Comparison of ENCODE assay signal across 27 mouse cellular contexts in the genomic region with DNA sequence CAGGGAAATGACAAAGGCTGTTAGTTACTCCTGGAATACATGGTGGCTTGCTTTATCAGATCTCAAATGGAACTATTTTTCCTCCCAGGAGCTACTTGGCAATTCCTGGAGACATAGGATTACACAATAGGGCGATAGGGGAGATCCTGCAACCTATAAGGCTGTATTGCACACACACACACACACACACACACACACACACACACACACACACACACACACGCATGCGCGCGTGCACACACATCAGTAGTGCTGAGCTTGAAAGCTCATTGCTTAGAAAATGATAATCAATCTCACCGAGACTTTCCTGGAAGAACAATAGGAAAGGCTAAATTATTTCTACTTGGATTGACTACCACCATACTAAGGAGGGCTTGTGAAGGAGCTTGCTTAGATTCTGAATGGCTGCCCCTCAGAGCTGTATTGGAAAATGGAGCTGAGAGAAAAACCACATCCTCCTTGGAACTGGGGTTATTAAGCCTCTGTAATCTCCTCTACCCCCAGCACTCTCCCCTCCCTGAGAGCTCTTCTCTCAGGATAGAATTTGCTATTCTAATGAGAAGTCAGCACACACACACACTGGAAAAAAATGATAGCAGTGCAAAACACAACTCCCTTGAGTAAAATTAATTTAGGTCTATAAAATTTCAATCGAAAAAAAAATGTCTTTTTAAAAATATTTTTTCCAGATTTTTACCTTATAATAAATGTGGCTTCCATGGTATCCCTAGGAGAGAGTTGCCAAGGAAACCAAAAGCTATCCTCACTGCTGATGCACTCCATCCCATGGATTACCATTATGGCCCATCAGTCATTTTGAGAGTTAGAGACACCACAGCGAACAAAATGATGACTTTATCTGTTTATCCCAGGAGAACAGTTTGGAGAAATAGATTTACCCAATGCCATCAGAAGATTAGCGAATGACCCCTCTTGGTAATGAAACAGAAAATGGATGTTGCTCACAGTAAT.
DNase-seq lines count a peak whose midpoint lies in the region; ATAC-seq and TF ChIP-seq lines count a peak whose summit lies in the region.
"Had no signal": no experiment of that assay in that cellular context is flagged by ENCODE, and none has a peak within 500 bp of the region (broad histone marks: within the 10 kb centered on the region; RNA-seq: fewer than 3 reads in every experiment).

No protein-coding gene starts in this region.

- no peaks in the 10 kb centered on the region for H3K27me3 ChIP-seq in neural tube, embryonic 11.5 days (ENCODE audit: control insufficient read depth, insufficient read depth, low read length)
- H3K27me3 ChIP-seq in midbrain, embryonic 12.5 days: no peaks in the 10 kb centered on the region
- H3K27me3 ChIP-seq in midbrain, postnatal 0 days (ENCODE audit: insufficient read depth, low read length): no peaks in the 10 kb centered on the region
- H3K27me3 ChIP-seq: embryonic facial prominence, embryonic 13.5 days; hindbrain, embryonic 15.5 days; intestine, embryonic 15.5 days; liver, embryonic 13.5 days had no signal

- no peak overlapping the region for H3K4me3 ChIP-seq in neural tube, embryonic 11.5 days (ENCODE audit: low read depth, low read length)
- no peak overlapping the region for H3K4me3 ChIP-seq in midbrain, embryonic 12.5 days
- no peak overlapping the region for H3K4me3 ChIP-seq in midbrain, postnatal 0 days (ENCODE audit: low read depth, low read length)
- H3K4me3 ChIP-seq: embryonic facial prominence, embryonic 13.5 days; hindbrain, embryonic 15.5 days; intestine, embryonic 15.5 days; layer of hippocampus, adult 2 months; liver, embryonic 13.5 days; megakaryocyte, embryonic 14.5 days had no signal

- no peaks in the 10 kb centered on the region for H3K9me3 ChIP-seq in neural tube, embryonic 11.5 days (ENCODE audit: control insufficient read depth, low read length)
- H3K9me3 ChIP-seq in midbrain, embryonic 12.5 days: no peaks in the 10 kb centered on the region
- H3K9me3 ChIP-seq in midbrain, postnatal 0 days (ENCODE audit: low read length): no peaks in the 10 kb centered on the region
- H3K9me3 ChIP-seq: hindbrain, embryonic 15.5 days; intestine, embryonic 15.5 days; liver, embryonic 13.5 days had no signal

- H3K4me1 ChIP-seq in neural tube, embryonic 11.5 days (ENCODE audit: control insufficient read depth, insufficient read depth, low read length): no peaks in the 10 kb centered on the region
- no peaks in the 10 kb centered on the region for H3K4me1 ChIP-seq in midbrain, embryonic 12.5 days
- no peaks in the 10 kb centered on the region for H3K4me1 ChIP-seq in midbrain, postnatal 0 days (ENCODE audit: insufficient read depth, low read length)
- H3K4me1 ChIP-seq: embryonic facial prominence, embryonic 13.5 days; hindbrain, embryonic 15.5 days; intestine, embryonic 15.5 days; liver, embryonic 13.5 days; megakaryocyte, embryonic 14.5 days had no signal

- ATAC-seq in neural tube, embryonic 11.5 days (ENCODE audit: insufficient read depth, low FRiP score, low TSS enrichment): 0 out of 2 replicates have a peak, but pooled peaks have one; percentile 9
- ATAC-seq in midbrain, embryonic 12.5 days (ENCODE audit: low FRiP score, low read depth): peak; percentile 54
- no peak for ATAC-seq in midbrain, postnatal 0 days (ENCODE audit: low FRiP score)
- ATAC-seq: forebrain, postnatal 0 days; intestine, embryonic 15.5 days; lung, postnatal 0 days had no signal

- H3K9ac ChIP-seq in neural tube, embryonic 11.5 days (ENCODE audit: low read length): no peak overlapping the region
- no peak overlapping the region for H3K9ac ChIP-seq in midbrain, embryonic 12.5 days (replicated peaks)
- H3K9ac ChIP-seq in midbrain, postnatal 0 days (replicated peaks; ENCODE audit: low read length, poor library complexity, severe bottlenecking): no peak overlapping the region
- H3K9ac ChIP-seq: embryonic facial prominence, embryonic 13.5 days; forebrain, postnatal 0 days; hindbrain, embryonic 15.5 days; intestine, embryonic 15.5 days; liver, embryonic 13.5 days had no signal

- intact Hi-C loops in left cerebral cortex, postnatal 10 days (cut with DNase I): no loop called here

- no peak for TF ChIP-seq CTCF in midbrain, postnatal 0 days (IDR thresholded peaks at IDR 0.05)

- DNase-seq in neural tube, embryonic 11.5 days (ENCODE audit: low spot score): no peak
- DNase-seq in neural tube, embryonic 10.5 days (ENCODE audit: extremely low spot score, low spot score): no peak
- peak; percentile 22 for DNase-seq in midbrain, postnatal 0 days (ENCODE audit: low spot score)
- DNase-seq in left cerebral cortex, postnatal 10 days (ENCODE audit: extremely low spot score in 1 of 2, low spot score in 2 of 2): no peak
- no peak for DNase-seq in ovary, postnatal 36 days (ENCODE audit: low spot score)
- no peak for DNase-seq in thymus, postnatal 4 days
- DNase-seq: adrenal gland, postnatal 25 days; B cell, adult 2 months; cerebellum, adult 18-20 months; cerebellum, postnatal 10 days; forebrain, postnatal 0 days; gastrocnemius, postnatal 10 days; heart, postnatal 14 days; kidney, adult 2 months; kidney, postnatal 36 days; left cerebral cortex, postnatal 4 days; liver, embryonic 13.5 days; lung, adult 18-20 months; lung, postnatal 4 days; right cerebral cortex, postnatal 4 days had no signal

- no peaks in the 10 kb centered on the region for H3K36me3 ChIP-seq in neural tube, embryonic 11.5 days (ENCODE audit: control insufficient read depth, insufficient read depth, low read length)
- H3K36me3 ChIP-seq in midbrain, embryonic 12.5 days: no peaks in the 10 kb centered on the region
- H3K36me3 ChIP-seq in midbrain, postnatal 0 days (ENCODE audit: insufficient read depth, low read length): no peaks in the 10 kb centered on the region
- H3K36me3 ChIP-seq: embryonic facial prominence, embryonic 13.5 days; hindbrain, embryonic 15.5 days; intestine, embryonic 15.5 days; liver, embryonic 13.5 days had no signal

- H3K4me2 ChIP-seq in neural tube, embryonic 11.5 days (ENCODE audit: low read depth): no peak overlapping the region
- no peak overlapping the region for H3K4me2 ChIP-seq in midbrain, embryonic 12.5 days (replicated peaks)
- no peak overlapping the region for H3K4me2 ChIP-seq in midbrain, postnatal 0 days (ENCODE audit: low read depth, low read length, poor library complexity, severe bottlenecking)
- H3K4me2 ChIP-seq: embryonic facial prominence, embryonic 13.5 days; hindbrain, embryonic 15.5 days; intestine, embryonic 15.5 days; liver, embryonic 13.5 days had no signal

- 83% methylated on average over 9 of the region's 9 CpGs for WGBS in neural tube, embryonic 11.5 days
- 63% methylated on average over 9 of the region's 9 CpGs for WGBS in midbrain, embryonic 12.5 days
- 69% methylated on average over 9 of the region's 9 CpGs for WGBS in midbrain, postnatal 0 days

- H3K27ac ChIP-seq in neural tube, embryonic 11.5 days (ENCODE audit: low read depth, low read length): no peak overlapping the region; the same call in 1 of the 2 replicates
- peak overlapping the region; percentile 35; the same call in 1 of the 2 replicates for H3K27ac ChIP-seq in midbrain, embryonic 12.5 days (replicated peaks)
- peak overlapping the region; percentile 65; the same call in 1 of the 2 replicates for H3K27ac ChIP-seq in midbrain, postnatal 0 days (ENCODE audit: low read depth, low read length)
- H3K27ac ChIP-seq: embryonic facial prominence, embryonic 13.5 days; hindbrain, embryonic 15.5 days; intestine, embryonic 15.5 days; layer of hippocampus, adult 2 months; liver, embryonic 13.5 days had no signal
